Mouse (Mus musculus) stomach, postnatal 0 days (tissue): ENCODE data around the gene Cdh20. TPM values are rescaled to one million over a fixed set of nuclear protein-coding genes. Genes with fewer than 3 reads are reported as not detected.

Experiments
- ATAC-seq: fragments of 200-750 bp; cut with Nextera tagmentation; 2 replicates; pipeline ENCODE4 v1.8.0; 2017; ENCODE audit not compliant: low FRiP score, low TSS enrichment
- DNase-seq: peaks from one replicate; pipeline ENCODE4 v3.0.0-alpha.2; 2016; ENCODE audit warnings: low spot score
- H3K27ac ChIP-seq: fragments of 300-500 bp; sonication (generic); replicated peaks from 2 replicates; pipeline ENCODE4 v1.5.1; 2014; ENCODE audit warnings: mild to moderate bottlenecking, control low read depth
- H3K27me3 ChIP-seq: fragments of 300-500 bp; sonication (generic); 2 replicates; pipeline ENCODE4 v1.6.1; 2014; ENCODE audit warnings: low read length; ENCODE audit not compliant: control insufficient read depth, insufficient read depth
- H3K36me3 ChIP-seq: fragments of 300-500 bp; sonication (generic); 2 replicates; pipeline ENCODE4 v1.6.1; 2014; ENCODE audit warnings: low read length, mixed read lengths; ENCODE audit not compliant: control insufficient read depth, insufficient read depth
- H3K4me1 ChIP-seq: fragments of 300-500 bp; sonication (generic); replicated peaks from 2 replicates; pipeline ENCODE4 v1.6.1; 2014; ENCODE audit warnings: antibody characterized with exemption; ENCODE audit not compliant: control insufficient read depth, insufficient read depth
- H3K4me2 ChIP-seq: fragments of 300-500 bp; sonication (generic); replicated peaks from 2 replicates; pipeline ENCODE4 v1.6.1; 2014; ENCODE audit warnings: low read depth, mild to moderate bottlenecking, control low read depth, moderate library complexity
- H3K4me3 ChIP-seq: fragments of 300-500 bp; sonication (generic); 2 replicates; pipeline ENCODE4 v1.5.1; 2014; ENCODE audit warnings: low read depth, low read length, control low read depth
- H3K9ac ChIP-seq: fragments of 300-500 bp; sonication (generic); 2 replicates; pipeline ENCODE4 v1.6.1; 2014; ENCODE audit warnings: mild to moderate bottlenecking, low read length, control low read depth, mixed read lengths
- H3K9me3 ChIP-seq: fragments of 300-500 bp; sonication (generic); 2 replicates; pipeline ENCODE4 v1.6.1; 2016; ENCODE audit warnings: low read length; ENCODE audit not compliant: control insufficient read depth
- CTCF ChIP-seq: IDR thresholded peaks from 2 replicates; pipeline ENCODE4 v1.5.1; 2016; ENCODE audit warnings: antibody characterized with exemption, low read depth, mild to moderate bottlenecking, moderate library complexity
- EP300 ChIP-seq: optimal IDR thresholded peaks from 2 replicates; pipeline ENCODE3; 2016; ENCODE audit warnings: antibody characterized with exemption
- WGBS: fragments of 180-500 bp; shearing (Covaris S2); extraction: QIAGEN DNeasy Blood & Tissue Kit; methylation state at CpG from one replicate; pipeline ENCODE4 v1.1.7; 2014; 5-methylcytosine and 5-hydroxymethylcytosine counted together
- polyA plus RNA-seq: library from polyadenylated mRNA; unstranded; fragments of >200 nt; fragmentation: Nextera tagmentation; extraction: Ambion mirVana; gene quantifications from 2 replicates; pipeline ENCODE4 v1.2.1, GENCODE M21; 2015

Gene Cdh20
- 0.07 and 0.10 TPM in 2 replicates for polyA plus RNA-seq

DNA sequence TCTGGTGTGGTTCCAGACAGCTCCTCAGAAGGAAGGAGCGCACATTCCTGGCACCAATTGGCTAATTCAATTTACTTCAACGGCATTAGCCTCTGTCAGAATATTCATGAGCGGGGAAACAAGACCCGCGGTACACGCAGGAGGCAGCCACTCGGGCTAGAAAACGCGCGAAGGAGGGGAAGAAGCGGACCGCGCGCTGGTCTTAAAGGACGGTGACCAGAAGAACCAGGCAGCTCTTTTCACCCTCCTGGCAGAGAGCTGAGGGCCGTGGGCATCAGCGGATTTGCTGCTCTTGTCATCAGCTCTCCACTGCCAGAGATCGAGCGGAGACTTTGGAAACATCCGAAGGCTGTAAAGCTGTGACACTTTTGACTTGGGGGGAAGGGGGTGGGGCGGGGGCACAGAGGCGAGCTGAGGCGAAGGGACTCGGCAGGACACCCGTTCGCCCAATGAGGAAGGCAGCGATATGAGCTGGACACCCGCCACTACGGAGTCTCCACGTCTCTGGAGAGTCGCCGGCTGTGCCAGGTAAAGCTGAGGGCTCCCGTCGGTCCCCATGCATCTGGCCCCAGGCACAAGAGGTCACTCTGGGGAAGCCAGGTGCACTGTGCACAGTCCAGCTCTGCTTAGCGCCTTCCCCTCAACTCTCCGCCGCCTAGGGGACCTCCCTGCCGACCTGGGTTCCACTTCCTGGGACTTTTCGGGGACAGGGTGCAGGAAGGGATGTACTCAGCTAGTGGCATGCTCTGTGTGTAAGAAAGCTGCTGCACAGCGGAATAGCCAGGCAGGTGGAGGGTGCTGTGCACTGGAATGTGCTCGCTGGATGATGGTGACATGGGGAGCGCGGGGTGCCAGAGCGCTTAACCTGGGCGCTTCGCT, at the start of gene Cdh20:
TSS of gene Cdh20 (plus strand) at position 159 of the 879 bp plus-strand sequence.
- Histone ChIP-seq H3K4me1 (no peaks in the 10 kb centered on the region; the same call in 1 of the 2 replicates), H3K36me3 (no peaks in the 10 kb centered on the region), H3K9ac (no peak within 1 kb of the TSS), H3K4me2 (peak within 1 kb of the TSS; percentile 66), H3K9me3 (no peaks in the 10 kb centered on the region), H3K27me3 (0 out of 2 replicates have a peak, but pooled peaks cover 3% of the 10 kb centered on the region), H3K27ac (no peak within 1 kb of the TSS), H3K4me3 (peak within 1 kb of the TSS; percentile 36)
- TF ChIP-seq CTCF (no peak), EP300 (no peak)
- DNase-seq (peak; percentile 16), ATAC-seq (peak; percentile 60)
- WGBS, result 1% methylated on average over 46 of the region's 46 CpGs

DNA sequence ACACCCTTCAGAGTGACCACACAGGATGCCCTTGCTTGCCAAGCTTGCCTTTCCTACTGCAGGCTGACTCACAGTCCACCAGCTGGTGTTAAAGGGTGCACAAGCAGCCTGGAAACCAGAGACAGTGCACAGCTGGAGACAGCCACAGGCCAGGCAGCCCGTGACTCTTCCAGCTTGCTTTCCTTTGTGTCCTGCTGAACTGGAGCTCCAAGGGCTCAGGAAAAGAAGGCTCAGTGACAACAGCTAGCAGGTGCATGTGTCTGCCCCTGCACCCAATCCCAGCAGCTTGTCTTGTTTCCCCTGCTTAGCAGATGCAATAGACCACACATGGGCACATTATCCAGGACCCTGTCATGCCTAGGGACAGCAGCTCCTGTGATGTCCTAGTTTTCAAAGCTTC, 21.5 kb upstream of the Cdh20 start:
- Histone ChIP-seq H3K9ac (no peak overlapping the region), H3K36me3 (no peaks in the 10 kb centered on the region), H3K27ac (no peak overlapping the region), H3K4me1 (no peaks in the 10 kb centered on the region), H3K4me2 (no peak overlapping the region), H3K9me3 (no peaks in the 10 kb centered on the region), H3K27me3 (no peaks in the 10 kb centered on the region), H3K4me3 (no peak overlapping the region)
- no peak for TF ChIP-seq EP300
- WGBS, result 16% methylated on average over 1 of the region's 1 CpGs
- DNase-seq, result no peak
- ATAC-seq, result no peak

DNA sequence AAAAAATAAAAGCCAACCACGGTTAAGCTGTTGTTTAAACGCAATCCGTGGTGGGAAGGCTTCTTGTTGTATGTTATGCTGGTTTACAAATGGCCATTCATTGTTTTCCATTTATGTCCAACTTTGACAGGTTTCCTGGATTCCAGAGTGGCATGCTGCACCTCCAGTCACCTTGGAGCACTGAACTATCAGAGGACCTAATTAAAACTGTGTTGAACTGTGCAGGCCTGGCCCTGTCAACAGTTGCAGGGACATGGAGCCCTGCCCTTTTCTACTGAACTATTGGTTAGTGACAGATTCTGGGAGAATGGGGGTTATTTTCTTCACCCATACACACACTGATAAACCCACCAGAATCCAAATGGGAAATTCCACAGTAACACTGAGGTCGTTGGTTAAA, 20.9 kb upstream of the Cdh20 start:
- Histone ChIP-seq H3K9me3 (no peaks in the 10 kb centered on the region), H3K36me3 (no peaks in the 10 kb centered on the region), H3K27ac (no peak overlapping the region), H3K4me3 (no peak overlapping the region), H3K4me2 (no peak overlapping the region), H3K27me3 (no peaks in the 10 kb centered on the region), H3K4me1 (no peaks in the 10 kb centered on the region), H3K9ac (no peak overlapping the region)
- no peak for ATAC-seq
- WGBS, result 52% methylated on average over 4 of the region's 4 CpGs
- DNase-seq, result no peak
- TF ChIP-seq EP300 (no peak), CTCF (no peak)

DNA sequence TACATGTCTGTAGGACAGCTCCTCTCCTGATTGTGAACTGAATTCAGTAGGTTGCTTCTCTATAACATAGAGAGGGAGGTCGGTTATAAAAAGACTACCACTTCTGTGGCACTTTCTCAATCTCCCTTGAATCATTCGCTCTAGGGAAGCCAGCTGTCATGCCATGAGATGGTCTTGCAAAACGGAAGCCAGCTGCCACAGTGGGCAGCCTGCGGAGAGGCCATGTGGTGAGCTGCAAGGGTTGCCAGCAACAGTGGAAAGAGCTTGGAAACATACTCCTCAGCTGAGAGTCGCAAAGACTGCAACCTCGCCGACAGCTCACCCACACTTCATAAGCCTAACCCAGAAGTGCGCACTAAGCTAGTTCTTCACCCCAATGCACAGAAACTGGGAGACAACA, 13.8 kb upstream of the Cdh20 start:
- Histone ChIP-seq H3K4me1 (no peaks in the 10 kb centered on the region), H3K27ac (no peak overlapping the region), H3K27me3 (no peaks in the 10 kb centered on the region), H3K4me3 (no peak overlapping the region), H3K9ac (no peak overlapping the region), H3K36me3 (no peaks in the 10 kb centered on the region), H3K4me2 (no peak overlapping the region), H3K9me3 (no peaks in the 10 kb centered on the region)
- ATAC-seq (no peak), DNase-seq (no peak)
- WGBS, result 66% methylated on average over 8 of the region's 8 CpGs
- no peak for TF ChIP-seq EP300
- no peak for TF ChIP-seq CTCF

DNA sequence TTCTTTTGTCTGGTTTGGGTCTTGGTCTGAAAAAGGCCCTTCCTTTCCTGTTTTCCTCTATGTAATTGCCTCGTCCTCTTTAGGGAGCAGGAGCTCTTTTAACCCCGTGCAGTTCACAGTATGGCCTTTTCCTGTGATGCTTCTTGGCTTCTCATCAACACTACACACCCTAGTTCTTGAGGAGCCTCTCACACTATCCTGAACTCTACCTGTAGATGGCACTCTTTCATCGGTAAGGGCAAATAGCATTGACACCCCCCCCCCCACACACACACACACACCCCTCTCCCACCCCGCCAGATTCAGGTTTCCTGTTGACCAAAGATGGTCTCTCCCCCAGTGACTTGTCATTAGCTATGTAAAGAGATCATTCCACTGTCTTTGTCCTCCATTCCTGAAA, 12.4 kb upstream of the Cdh20 start:
- peak; percentile 9; the same call in 1 of the 2 replicates for TF ChIP-seq CTCF
- TF ChIP-seq EP300, result no peak
- no peak for DNase-seq
- Histone ChIP-seq H3K27ac (no peak overlapping the region), H3K27me3 (no peaks in the 10 kb centered on the region), H3K4me2 (no peak overlapping the region), H3K36me3 (no peaks in the 10 kb centered on the region), H3K4me1 (no peaks in the 10 kb centered on the region), H3K9me3 (no peaks in the 10 kb centered on the region), H3K9ac (no peak overlapping the region), H3K4me3 (no peak overlapping the region)
- no peak for ATAC-seq
- WGBS, result 34% methylated on average over 4 of the region's 4 CpGs

DNA sequence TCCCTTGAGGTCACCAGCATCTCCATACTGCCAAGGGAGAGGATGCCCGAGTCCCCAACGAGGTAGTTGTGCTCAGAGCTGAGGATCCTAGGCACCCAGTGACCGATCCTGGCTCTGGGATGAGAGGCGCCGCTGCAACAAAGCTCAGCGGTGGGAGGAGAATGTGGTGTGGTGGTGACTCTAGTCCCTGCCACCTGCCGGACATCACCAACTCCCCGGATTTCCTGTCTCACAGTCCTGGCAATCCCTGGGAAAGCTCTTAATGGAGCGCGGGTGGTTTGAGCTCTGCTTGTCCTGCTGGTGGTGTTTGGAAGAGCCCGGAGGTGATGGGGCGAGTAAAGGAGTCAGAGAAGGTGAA, 900 bp downstream of the Cdh20 start:
- Histone ChIP-seq H3K4me3 (peak overlapping the region; percentile 36), H3K4me1 (no peaks in the 10 kb centered on the region; the same call in 1 of the 2 replicates), H3K9ac (no peak overlapping the region), H3K4me2 (peak overlapping the region; percentile 66), H3K9me3 (no peaks in the 10 kb centered on the region), H3K36me3 (no peaks in the 10 kb centered on the region), H3K27ac (no peak overlapping the region), H3K27me3 (0 out of 2 replicates have a peak, but pooled peaks cover 3% of the 10 kb centered on the region)
- WGBS, result 1% methylated on average over 12 of the region's 12 CpGs
- ATAC-seq (no peak), DNase-seq (peak; percentile 18)
- TF ChIP-seq EP300 (no peak), CTCF (0 out of 2 replicates have a peak, but pooled peaks have one; percentile 2)
